Mouse (Mus musculus) heart, embryonic 15.5 days (tissue): Measurements from ENCODE around the gene Kl. TPM values are rescaled to one million over a fixed set of nuclear protein-coding genes. Genes with fewer than 3 reads are reported as not detected.

Experiments used
- ATAC-seq: fragments of 200-750 bp; cut with Nextera tagmentation; replicated peaks from 2 replicates; pipeline ENCODE4 v1.8.0; 2017; ENCODE audit warnings: low read depth, moderate TSS enrichment; ENCODE audit not compliant: insufficient number of reproducible peaks, insufficient read depth, low FRiP score
- H3K27ac ChIP-seq: fragments of 300-500 bp; sonication (generic); 2 replicates; pipeline ENCODE4 v1.5.1; 2015; ENCODE audit warnings: mild to moderate bottlenecking, inconsistent platforms
- H3K27me3 ChIP-seq: fragments of 300-500 bp; sonication (generic); 2 replicates; pipeline ENCODE4 v1.6.1; 2015; ENCODE audit warnings: inconsistent platforms
- H3K36me3 ChIP-seq: fragments of 300-500 bp; sonication (generic); 2 replicates; pipeline ENCODE4 v1.6.1; 2015; ENCODE audit warnings: mild to moderate bottlenecking, inconsistent platforms
- H3K4me1 ChIP-seq: fragments of 300-500 bp; sonication (generic); replicated peaks from 2 replicates; pipeline ENCODE4 v1.6.1; 2015; ENCODE audit warnings: inconsistent platforms
- H3K4me2 ChIP-seq: fragments of 300-500 bp; sonication (generic); 2 replicates; pipeline ENCODE4 v1.6.1; 2015; ENCODE audit warnings: inconsistent platforms, mild to moderate bottlenecking, moderate library complexity
- H3K4me3 ChIP-seq: fragments of 300-500 bp; sonication (generic); 2 replicates; pipeline ENCODE4 v1.5.1; 2015; ENCODE audit warnings: mild to moderate bottlenecking, inconsistent platforms
- H3K9ac ChIP-seq: fragments of 300-500 bp; sonication (generic); 2 replicates; pipeline ENCODE4 v1.6.1; 2015; ENCODE audit warnings: mild to moderate bottlenecking, inconsistent platforms
- H3K9me3 ChIP-seq: fragments of 300-500 bp; sonication (generic); replicated peaks from 2 replicates; pipeline ENCODE4 v1.6.1; 2016; ENCODE audit warnings: inconsistent platforms
- WGBS: fragments of 180-500 bp; shearing (Covaris S2); methylation state at CpG from one replicate; pipeline ENCODE4 v1.1.7; 2015; ENCODE audit warnings: mixed read lengths; 5-methylcytosine and 5-hydroxymethylcytosine counted together
- polyA plus RNA-seq: library from polyadenylated mRNA; unstranded; fragments of >200 nt; fragmentation: Nextera tagmentation; extraction: Ambion mirVana; gene quantifications from 2 replicates; pipeline ENCODE4 v1.2.1, GENCODE M21; 2015

The Kl gene
- polyA plus RNA-seq, 1 experiment from 2014 or later, result 0.35 TPM

GRCm38 (mm10) chr5:151034715-151035512 lies 82.5 kb downstream of the Kl start:
- Histone ChIP-seq H3K4me3 (no peak overlapping the region), H3K36me3 (no peaks in the 10 kb centered on the region), H3K4me2 (no peak overlapping the region), H3K27ac (no peak overlapping the region), H3K9me3 (no peaks in the 10 kb centered on the region), H3K4me1 (peaks cover 8% of the 10 kb centered on the region; the same call in 1 of the 2 replicates), H3K9ac (no peak overlapping the region), H3K27me3 (no peaks in the 10 kb centered on the region)
- WGBS, result 39% methylated on average over 9 of the region's 9 CpGs
- no peak for ATAC-seq

GRCm38 (mm10) chr5:151037871-151038270 lies 85.5 kb downstream of the Kl start:
- Histone ChIP-seq H3K9ac (no peak overlapping the region), H3K4me2 (no peak overlapping the region), H3K4me3 (no peak overlapping the region), H3K4me1 (peaks cover 8% of the 10 kb centered on the region; the same call in 1 of the 2 replicates), H3K36me3 (peaks cover 3% of the 10 kb centered on the region; the same call in 1 of the 2 replicates), H3K27ac (no peak overlapping the region), H3K27me3 (no peaks in the 10 kb centered on the region), H3K9me3 (no peaks in the 10 kb centered on the region)
- 88% methylated on average over 7 of the region's 7 CpGs for WGBS
- ATAC-seq, result no peak

- peaks cover 3% of the 10 kb centered on the region; the same call in 1 of the 2 replicates for H3K36me3 ChIP-seq
- no peaks in the 10 kb centered on the region for H3K27me3 ChIP-seq
- H3K9ac ChIP-seq, result no peak overlapping the region
- H3K4me3 ChIP-seq, result no peak overlapping the region
- no peak overlapping the region for H3K27ac ChIP-seq
- H3K4me2 ChIP-seq, result no peak overlapping the region
- 94% methylated on average over 5 of the region's 5 CpGs for WGBS
- 0 out of 2 replicates have a peak, but pooled peaks cover 4% of the 10 kb centered on the region for H3K4me1 ChIP-seq
- H3K9me3 ChIP-seq, result no peaks in the 10 kb centered on the region
- ATAC-seq, result no peak
Observed at GRCm38 (mm10) chr5:151042911-151043310, 90.5 kb downstream of the Kl start.
